Mouse (Mus musculus) lung, adult 2 months (tissue): Measurements from ENCODE around the gene Atp5g2. TPM values are rescaled to one million over a fixed set of nuclear protein-coding genes. Genes with fewer than 3 reads are reported as not detected.

ENCODE experiments used
- DNase-seq: peaks from one replicate; pipeline ENCODE4 v3.0.0; 2022
- H3K4me1 ChIP-seq: fragments of 200-500 bp; 2 replicates; pipeline ENCODE4 v1.6.1; 2011; ENCODE audit warnings: low read length; ENCODE audit not compliant: control insufficient read depth, insufficient read depth
- H3K4me3 ChIP-seq: fragments of 200-500 bp; replicated peaks from 2 replicates; pipeline ENCODE3; 2011; ENCODE audit warnings: low read depth, mild to moderate bottlenecking, control low read depth, low read length; ENCODE audit errors: extremely low read depth
- CTCF ChIP-seq: fragments of 200-500 bp; IDR thresholded peaks from 2 replicates; pipeline ENCODE4 v1.5.1; 2011; ENCODE audit warnings: mild to moderate bottlenecking, low read length, control low read depth; ENCODE audit not compliant: insufficient read depth
- POLR2A ChIP-seq: fragments of 200-500 bp; IDR thresholded peaks from 2 replicates; pipeline ENCODE4 v1.6.1; 2011; ENCODE audit warnings: low read depth, mild to moderate bottlenecking, control low read depth, low read length, borderline replicate concordance; ENCODE audit errors: extremely low read depth
- WGBS: fragments of 180-500 bp; shearing (Covaris S2); methylation state at CpG from one replicate; pipeline ENCODE4 v1.1.7; 2018; 5-methylcytosine and 5-hydroxymethylcytosine counted together
- polyA plus RNA-seq: library from polyadenylated mRNA; depleted of rRNA; stranded (reverse); fragments of >200 nt; gene quantifications from 2 replicates; pipeline ENCODE4 v1.2.3, GENCODE M21; 2012; rRNA removed

Atp5g2 gene
- polyA plus RNA-seq, 1 experiment: 262 TPM

DNA sequence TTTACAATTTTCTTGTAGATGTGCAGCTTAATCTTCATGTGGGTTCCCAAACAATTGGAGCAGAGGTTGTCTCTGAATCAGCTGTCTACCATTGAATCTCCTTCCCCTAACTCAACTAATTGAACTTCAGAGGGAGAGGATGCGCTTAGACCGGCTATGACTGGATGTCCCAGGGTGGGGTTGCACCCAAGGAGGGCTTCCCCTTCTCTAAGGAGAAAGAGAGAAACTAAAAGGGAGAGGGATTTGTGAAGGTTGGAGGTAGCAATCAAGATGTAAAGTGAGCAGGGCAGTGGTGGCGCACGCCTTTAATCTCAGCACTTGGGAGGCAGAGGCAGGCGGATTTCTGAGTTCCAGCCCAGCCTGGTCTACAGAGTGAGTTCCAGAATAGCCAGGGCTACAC lies 52.7 kb downstream of the Atp5g2 start:
- H3K4me1 ChIP-seq: peaks cover 5% of the 10 kb centered on the region

DNA sequence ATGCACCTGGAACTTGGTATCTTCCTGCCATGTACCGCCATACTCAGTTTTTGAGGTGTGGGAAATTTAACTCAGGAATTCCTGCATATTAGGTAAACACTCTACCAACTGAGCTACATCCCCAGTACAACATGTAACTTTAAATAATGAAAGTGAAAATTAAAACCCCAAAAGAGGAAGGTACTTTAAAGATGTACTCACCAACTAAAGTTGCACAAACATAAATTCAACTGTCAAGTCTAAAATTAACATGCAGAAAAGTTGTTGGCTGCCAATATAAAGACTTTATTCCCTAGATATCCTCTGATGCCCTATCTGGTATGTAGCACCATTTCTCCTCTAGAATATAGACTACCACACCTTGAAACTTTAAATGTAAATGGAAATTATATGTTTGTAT lies 54.5 kb downstream of the Atp5g2 start:
- WGBS: 64% methylated on average over 1 of the region's 1 CpGs

More for the DNA sequence above, 52.7 kb downstream of the Atp5g2 start:
- WGBS: 90% methylated on average over 5 of the region's 5 CpGs
- no peak overlapping the region for H3K4me3 ChIP-seq
- no peak for DNase-seq
- TF ChIP-seq CTCF (no peak), POLR2A (no peak)

DNA sequence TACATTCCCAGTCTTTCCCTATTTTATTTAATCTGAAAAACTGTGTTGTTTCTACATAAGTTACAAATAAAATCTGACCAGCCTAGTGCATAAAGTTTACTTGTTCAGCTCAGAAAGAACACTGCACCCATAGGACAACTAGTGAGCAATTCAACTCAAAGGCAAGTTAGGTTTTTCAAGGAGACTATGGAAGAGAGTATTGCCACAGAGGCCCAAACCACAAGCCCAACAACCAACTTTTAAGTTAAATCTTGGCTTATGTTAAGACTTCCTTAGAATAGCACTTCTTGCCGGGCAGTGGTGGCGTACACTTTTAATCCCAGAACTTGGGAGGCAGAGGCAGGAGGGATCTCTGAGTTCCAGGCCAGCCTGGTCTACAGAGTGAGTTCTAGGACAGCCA lies 56.0 kb downstream of the Atp5g2 start:
- DNase-seq: no peak
- WGBS: 78% methylated on average over 2 of the region's 2 CpGs
- no peak overlapping the region for H3K4me3 ChIP-seq
- TF ChIP-seq POLR2A: no peak
- no peak for TF ChIP-seq CTCF
- H3K4me1 ChIP-seq: no peaks in the 10 kb centered on the region; the same call in 1 of the 2 replicates

More for the DNA sequence above, 54.5 kb downstream of the Atp5g2 start:
- TF ChIP-seq CTCF (no peak), POLR2A (no peak)
- DNase-seq: no peak
- Histone ChIP-seq H3K4me1 (peaks cover 2% of the 10 kb centered on the region), H3K4me3 (no peak overlapping the region)

DNA sequence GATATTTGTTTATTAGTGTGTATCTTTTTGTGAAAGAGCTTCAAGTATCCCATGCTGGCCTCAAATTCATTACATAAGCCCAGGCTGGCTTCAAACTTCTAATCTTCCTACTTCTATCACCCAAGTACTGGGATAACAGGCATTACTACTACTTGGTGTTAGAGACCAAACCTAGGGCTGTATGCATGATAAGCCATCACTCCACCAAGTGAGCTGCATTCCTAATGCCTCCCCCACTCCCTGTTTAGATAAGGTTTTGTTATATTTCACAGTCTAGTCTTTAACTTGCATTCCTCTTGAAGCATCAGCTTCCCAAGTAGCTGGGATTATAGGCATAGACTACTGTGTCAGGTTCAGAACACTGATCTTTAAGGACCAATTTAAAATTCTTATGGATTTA lies 57.9 kb downstream of the Atp5g2 start:
- TF ChIP-seq CTCF (no peak), POLR2A (no peak)
- H3K4me1 ChIP-seq: peaks cover 3% of the 10 kb centered on the region
- DNase-seq: no peak
- H3K4me3 ChIP-seq: no peak overlapping the region

DNA sequence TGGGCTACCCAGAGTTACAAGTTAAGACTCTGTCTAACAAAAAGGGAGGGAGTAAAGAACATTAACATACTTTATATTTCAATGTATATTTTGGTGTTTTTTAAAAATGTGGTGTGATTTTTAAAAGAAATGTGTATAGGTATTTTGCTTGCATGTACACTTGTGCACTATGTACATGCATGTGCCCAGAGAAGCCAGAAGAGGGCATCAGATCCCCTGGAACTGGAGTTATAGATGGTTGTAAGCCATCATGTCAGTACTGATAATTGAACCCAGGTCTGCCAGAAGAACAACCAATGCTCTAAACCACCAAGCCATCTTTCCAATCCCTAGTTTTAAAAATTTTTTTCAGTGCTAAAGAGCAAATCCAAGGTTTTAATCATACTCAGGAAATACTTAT lies 59.2 kb downstream of the Atp5g2 start:
- Histone ChIP-seq H3K4me3 (no peak overlapping the region), H3K4me1 (peaks cover 7% of the 10 kb centered on the region)
- TF ChIP-seq CTCF: no peak
- no peak for TF ChIP-seq POLR2A
- DNase-seq: no peak

Other genes with a start within 250 kb of the Atp5g2 start
- 20.8 and 21.1 TPM in 2 replicates for gene Amhr2, start 227.0 kb downstream of the Atp5g2 start, polyA plus RNA-seq
- 216 and 271 TPM in 2 replicates for gene Prr13, start 213.3 kb downstream of the Atp5g2 start, polyA plus RNA-seq
- 378 and 395 TPM in 2 replicates for gene Pcbp2, start 201.8 kb downstream of the Atp5g2 start, polyA plus RNA-seq
- not detected in 2 replicates for gene Gm10337, start 168.6 kb downstream of the Atp5g2 start, polyA plus RNA-seq
- 9.9 and 13.1 TPM in 2 replicates for gene Map3k12, start 155.3 kb downstream of the Atp5g2 start, polyA plus RNA-seq
- 51.7 and 61.1 TPM in 2 replicates for gene Tarbp2, start 154.2 kb downstream of the Atp5g2 start, polyA plus RNA-seq
- gene Npff, start 147.4 kb downstream of the Atp5g2 start, polyA plus RNA-seq: 8.8 and 11.0 TPM in 2 replicates
- 0.11 and 0.22 TPM in 2 replicates for gene Gm28047, start 47.3 kb downstream of the Atp5g2 start, polyA plus RNA-seq
- 90.4 and 119 TPM in 2 replicates for gene Atf7, start 46.9 kb downstream of the Atp5g2 start, polyA plus RNA-seq
- gene Calcoco1, start 49.8 kb upstream of the Atp5g2 start, polyA plus RNA-seq: 76.5 and 105 TPM in 2 replicates
- gene Hoxc13, start 248.8 kb upstream of the Atp5g2 start, polyA plus RNA-seq: not detected in 2 replicates